Mouse (Mus musculus): ENCODE data around the gene Slc37a3. TPM values are rescaled to one million over a fixed set of nuclear protein-coding genes. Genes with fewer than 3 reads are reported as not detected.

Slc37a3 gene
- polyA plus RNA-seq, 2 experiments, result 42.8 to 62.6 TPM

GRCm38 (mm10) chr6:39320286-39320685 is 57.2 kb downstream of the Slc37a3 start:
- no peaks in the 10 kb centered on the region for H3K9me3 ChIP-seq (ENCODE audit: control insufficient read depth, low read length)
- H3K9ac ChIP-seq (ENCODE audit: low read depth, low read length, severe bottlenecking), result no peak overlapping the region
- 82% methylated on average over 5 of the region's 5 CpGs for WGBS
- H3K4me2 ChIP-seq (replicated peaks; ENCODE audit: low read depth, low read length, severe bottlenecking), result no peak overlapping the region
- DNase-seq (ENCODE audit: low spot score) (no peak), ATAC-seq (ENCODE audit: low FRiP score, low read depth) (no peak)
- H3K36me3 ChIP-seq (ENCODE audit: control insufficient read depth, insufficient read depth, low read length), result no peaks in the 10 kb centered on the region
- TF ChIP-seq POLR2A (IDR thresholded peaks at IDR 0.05; ENCODE audit: borderline replicate concordance, extremely low read depth, insufficient read depth, insufficient read length), result no peak
- no peaks in the 10 kb centered on the region for H3K27me3 ChIP-seq (ENCODE audit: control insufficient read depth, insufficient read depth, low read length)
- no peak overlapping the region for H3K27ac ChIP-seq (replicated peaks; ENCODE audit: low read depth, low read length)
- no peaks in the 10 kb centered on the region for H3K4me1 ChIP-seq (ENCODE audit: control insufficient read depth, insufficient read depth, low read length)
- H3K4me3 ChIP-seq (replicated peaks; ENCODE audit: low read length), result no peak overlapping the region

- ATAC-seq (ENCODE audit: low FRiP score, low read depth), result no peak
- no peaks in the 10 kb centered on the region for H3K36me3 ChIP-seq (ENCODE audit: control insufficient read depth, insufficient read depth, low read length)
- no peak overlapping the region for H3K4me2 ChIP-seq (replicated peaks; ENCODE audit: low read depth, low read length, severe bottlenecking)
- no peaks in the 10 kb centered on the region for H3K27me3 ChIP-seq (ENCODE audit: control insufficient read depth, insufficient read depth, low read length)
- no peak overlapping the region for H3K9ac ChIP-seq (ENCODE audit: low read depth, low read length, severe bottlenecking)
- DNase-seq (ENCODE audit: low spot score), result peak; percentile 41
- TF ChIP-seq POLR2A (IDR thresholded peaks at IDR 0.05; ENCODE audit: borderline replicate concordance, extremely low read depth, insufficient read depth, insufficient read length), result no peak
- H3K4me3 ChIP-seq (replicated peaks; ENCODE audit: low read length), result no peak overlapping the region
- WGBS, result 85% methylated on average over 12 of the region's 19 CpGs
- no peak overlapping the region for H3K27ac ChIP-seq (replicated peaks; ENCODE audit: low read depth, low read length)
- H3K9me3 ChIP-seq (ENCODE audit: control insufficient read depth, low read length), result no peaks in the 10 kb centered on the region
- no peaks in the 10 kb centered on the region for H3K4me1 ChIP-seq (ENCODE audit: control insufficient read depth, insufficient read depth, low read length)
These were observed 58.3 kb downstream of the Slc37a3 start for GRCm38 (mm10) chr6:39319061-39319761.

- Histone ChIP-seq H3K27ac (replicated peaks; ENCODE audit: low read depth, low read length) (no peak overlapping the region), H3K27me3 (ENCODE audit: control insufficient read depth, insufficient read depth, low read length) (no peaks in the 10 kb centered on the region), H3K4me2 (replicated peaks; ENCODE audit: low read depth, low read length, severe bottlenecking) (no peak overlapping the region), H3K36me3 (ENCODE audit: control insufficient read depth, insufficient read depth, low read length) (no peaks in the 10 kb centered on the region), H3K4me3 (replicated peaks; ENCODE audit: low read length) (no peak overlapping the region), H3K9ac (ENCODE audit: low read depth, low read length, severe bottlenecking) (no peak overlapping the region), H3K4me1 (ENCODE audit: control insufficient read depth, insufficient read depth, low read length) (no peaks in the 10 kb centered on the region), H3K9me3 (ENCODE audit: control insufficient read depth, low read length) (no peaks in the 10 kb centered on the region)
- ATAC-seq (ENCODE audit: low FRiP score, low read depth) (no peak), DNase-seq (ENCODE audit: low spot score) (no peak)
- 72% methylated on average over 2 of the region's 2 CpGs for WGBS
- no peak for TF ChIP-seq POLR2A (IDR thresholded peaks at IDR 0.05; ENCODE audit: borderline replicate concordance, extremely low read depth, insufficient read depth, insufficient read length)
These were observed 58.9 kb downstream of the Slc37a3 start for GRCm38 (mm10) chr6:39318631-39319010.

- Histone ChIP-seq H3K9me3 (ENCODE audit: control insufficient read depth, low read length) (no peaks in the 10 kb centered on the region), H3K4me2 (replicated peaks; ENCODE audit: low read depth, low read length, severe bottlenecking) (no peak overlapping the region), H3K4me3 (replicated peaks; ENCODE audit: low read length) (no peak overlapping the region), H3K9ac (ENCODE audit: low read depth, low read length, severe bottlenecking) (no peak overlapping the region), H3K4me1 (ENCODE audit: control insufficient read depth, insufficient read depth, low read length) (no peaks in the 10 kb centered on the region), H3K36me3 (ENCODE audit: control insufficient read depth, insufficient read depth, low read length) (no peaks in the 10 kb centered on the region), H3K27me3 (ENCODE audit: control insufficient read depth, insufficient read depth, low read length) (no peaks in the 10 kb centered on the region), H3K27ac (replicated peaks; ENCODE audit: low read depth, low read length) (no peak overlapping the region)
- DNase-seq (ENCODE audit: low spot score) (no peak), ATAC-seq (ENCODE audit: low FRiP score, low read depth) (no peak)
- TF ChIP-seq POLR2A (IDR thresholded peaks at IDR 0.05; ENCODE audit: borderline replicate concordance, extremely low read depth, insufficient read depth, insufficient read length), result no peak
- 84% methylated on average over 10 of the region's 10 CpGs for WGBS
These were observed 59.4 kb downstream of the Slc37a3 start for GRCm38 (mm10) chr6:39317854-39318630.

GRCm38 (mm10) chr6:39316089-39316488 is 61.4 kb downstream of the Slc37a3 start:
- DNase-seq (ENCODE audit: low spot score), result no peak
- no peak for ATAC-seq (ENCODE audit: low FRiP score, low read depth)
- no peaks in the 10 kb centered on the region for H3K4me1 ChIP-seq (ENCODE audit: control insufficient read depth, insufficient read depth, low read length)
- WGBS, result 78% methylated on average over 6 of the region's 6 CpGs
- H3K4me2 ChIP-seq (replicated peaks; ENCODE audit: low read depth, low read length, severe bottlenecking), result no peak overlapping the region
- no peaks in the 10 kb centered on the region for H3K27me3 ChIP-seq (ENCODE audit: control insufficient read depth, insufficient read depth, low read length)
- no peak for TF ChIP-seq POLR2A (IDR thresholded peaks at IDR 0.05; ENCODE audit: borderline replicate concordance, extremely low read depth, insufficient read depth, insufficient read length)
- H3K27ac ChIP-seq (replicated peaks; ENCODE audit: low read depth, low read length), result no peak overlapping the region
- no peaks in the 10 kb centered on the region for H3K36me3 ChIP-seq (ENCODE audit: control insufficient read depth, insufficient read depth, low read length)
- H3K9me3 ChIP-seq (ENCODE audit: control insufficient read depth, low read length), result no peaks in the 10 kb centered on the region
- H3K9ac ChIP-seq (ENCODE audit: low read depth, low read length, severe bottlenecking), result no peak overlapping the region
- no peak overlapping the region for H3K4me3 ChIP-seq (replicated peaks; ENCODE audit: low read length)
